Mouse (Mus musculus) hindbrain, embryonic 15.5 days (tissue): Measurements from ENCODE around the gene Sgms2. TPM values are rescaled to one million over a fixed set of nuclear protein-coding genes. Genes with fewer than 3 reads are reported as not detected.
A peak's percentile ranks its signal among the peaks of the same experiment; 100 is the strongest.

ENCODE experiments used
- ATAC-seq: fragments of 200-750 bp; cut with Nextera tagmentation; 2 replicates; pipeline ENCODE4 v1.8.0; 2017; ENCODE audit warnings: low read depth, moderate number of reproducible peaks, moderate TSS enrichment; ENCODE audit not compliant: low FRiP score
- H3K27ac ChIP-seq: fragments of 300-500 bp; sonication (generic); replicated peaks from 2 replicates; pipeline ENCODE4 v1.5.1; 2015; ENCODE audit warnings: mild to moderate bottlenecking, inconsistent platforms
- H3K27me3 ChIP-seq: fragments of 300-500 bp; sonication (generic); 2 replicates; pipeline ENCODE4 v1.6.1; 2015; ENCODE audit warnings: control low read depth, inconsistent platforms
- H3K36me3 ChIP-seq: fragments of 300-500 bp; sonication (generic); 2 replicates; pipeline ENCODE4 v1.6.1; 2015; ENCODE audit warnings: control low read depth, inconsistent platforms
- H3K4me1 ChIP-seq: fragments of 300-500 bp; sonication (generic); replicated peaks from 2 replicates; pipeline ENCODE4 v1.6.1; 2015; ENCODE audit warnings: control low read depth, inconsistent platforms
- H3K4me2 ChIP-seq: fragments of 300-500 bp; sonication (generic); 2 replicates; pipeline ENCODE4 v1.6.1; 2015; ENCODE audit warnings: moderate library complexity, mild to moderate bottlenecking, inconsistent platforms
- H3K4me3 ChIP-seq: fragments of 300-500 bp; sonication (generic); 2 replicates; pipeline ENCODE4 v1.5.1; 2015; ENCODE audit warnings: mild to moderate bottlenecking, inconsistent platforms
- H3K9ac ChIP-seq: fragments of 300-500 bp; sonication (generic); 2 replicates; pipeline ENCODE4 v1.6.1; 2015; ENCODE audit warnings: inconsistent platforms
- H3K9me3 ChIP-seq: fragments of 300-500 bp; sonication (generic); 2 replicates; pipeline ENCODE4 v1.6.1; 2016; ENCODE audit warnings: control low read depth, inconsistent platforms
- WGBS: fragments of 180-500 bp; shearing (Covaris S2); methylation state at CpG from one replicate; pipeline ENCODE4 v1.1.7; 2015; 5-methylcytosine and 5-hydroxymethylcytosine counted together
- polyA plus RNA-seq: library from polyadenylated mRNA; unstranded; fragments of >200 nt; fragmentation: Nextera tagmentation; extraction: Ambion mirVana; gene quantifications from 2 replicates; pipeline ENCODE4 v1.2.1, GENCODE M21; 2015

The Sgms2 gene
- polyA plus RNA-seq, 1 experiment from 2014 or later = 2.4 TPM

GRCm38 (mm10) chr3:131501677-131502370 is 10.6 kb upstream of the Sgms2 start:
- no peak for ATAC-seq
- WGBS = 38% methylated on average over 10 of the region's 10 CpGs
- H3K4me2 ChIP-seq = no peak overlapping the region

DNA sequence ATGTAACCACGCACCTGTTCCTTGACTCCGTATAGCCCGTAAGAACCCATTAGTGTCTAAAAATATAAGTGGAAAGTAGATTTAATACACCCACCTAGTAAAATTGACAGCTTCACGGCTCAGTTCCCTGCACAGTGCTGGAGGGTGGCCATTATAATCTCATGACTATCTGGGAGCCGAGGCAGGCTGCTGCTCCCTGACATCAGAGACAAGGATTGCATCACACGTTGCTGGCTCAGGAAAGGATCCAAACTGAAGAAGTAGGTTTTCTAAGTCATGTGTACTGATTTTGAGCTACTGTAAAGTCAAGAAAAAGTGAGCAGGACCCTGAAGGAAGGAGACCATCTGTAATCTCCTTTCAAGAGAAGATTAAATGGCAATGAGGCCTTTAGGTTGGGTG is 8.4 kb upstream of the Sgms2 start:
- H3K27me3 ChIP-seq = no peaks in the 10 kb centered on the region
- no peak overlapping the region for H3K9ac ChIP-seq
- WGBS = 82% methylated on average over 6 of the region's 6 CpGs
- H3K4me1 ChIP-seq = no peaks in the 10 kb centered on the region
- H3K4me2 ChIP-seq = no peak overlapping the region
- H3K4me3 ChIP-seq = no peak overlapping the region
- no peak overlapping the region for H3K27ac ChIP-seq
- no peaks in the 10 kb centered on the region for H3K36me3 ChIP-seq
- H3K9me3 ChIP-seq = no peaks in the 10 kb centered on the region
- ATAC-seq = no peak

More at GRCm38 (mm10) chr3:131501677-131502370, 10.6 kb upstream of the Sgms2 start:
- Histone ChIP-seq H3K27ac (no peak overlapping the region), H3K4me1 (no peaks in the 10 kb centered on the region), H3K4me3 (no peak overlapping the region), H3K36me3 (no peaks in the 10 kb centered on the region), H3K9me3 (no peaks in the 10 kb centered on the region), H3K9ac (no peak overlapping the region), H3K27me3 (no peaks in the 10 kb centered on the region)

DNA sequence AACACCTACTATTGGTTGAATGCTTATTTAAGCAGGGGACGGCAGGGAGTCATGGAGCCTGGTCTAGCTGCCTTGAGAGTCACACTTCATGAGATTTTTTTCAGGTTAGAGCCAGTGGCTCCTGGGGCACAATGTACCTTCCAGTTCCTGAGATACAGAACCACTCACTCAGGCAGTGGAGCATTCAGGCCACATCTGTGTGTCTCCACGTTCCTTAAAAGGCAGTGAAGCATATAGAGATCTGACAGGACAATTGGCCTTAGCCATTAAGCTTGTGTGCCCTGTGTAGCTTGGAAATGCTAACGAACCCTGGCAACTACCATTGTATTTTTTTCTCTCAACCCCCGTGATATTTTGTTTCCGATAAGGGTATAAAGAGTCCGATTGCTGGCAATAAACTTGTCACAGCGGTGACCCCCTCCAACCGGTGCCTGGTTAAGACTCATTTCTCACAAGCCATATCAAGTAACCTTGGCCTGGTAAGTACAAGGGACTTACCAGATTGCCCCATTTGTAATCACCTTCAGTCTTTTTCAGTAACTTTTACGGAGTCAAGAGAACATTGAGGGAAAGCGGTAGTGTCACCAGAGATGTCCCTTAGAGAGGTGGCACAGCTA is 5.4 kb upstream of the Sgms2 start:
- H3K9ac ChIP-seq = no peak overlapping the region
- H3K27ac ChIP-seq = no peak overlapping the region
- H3K9me3 ChIP-seq = no peaks in the 10 kb centered on the region
- H3K4me2 ChIP-seq = no peak overlapping the region
- no peaks in the 10 kb centered on the region for H3K4me1 ChIP-seq
- no peak overlapping the region for H3K4me3 ChIP-seq
- H3K27me3 ChIP-seq = peaks cover 18% of the 10 kb centered on the region
- ATAC-seq = no peak
- WGBS = 45% methylated on average over 10 of the region's 10 CpGs
- no peaks in the 10 kb centered on the region for H3K36me3 ChIP-seq

GRCm38 (mm10) chr3:131495076-131495475 is 3.9 kb upstream of the Sgms2 start:
- H3K27me3 ChIP-seq = peaks cover 22% of the 10 kb centered on the region
- ATAC-seq = no peak

DNA sequence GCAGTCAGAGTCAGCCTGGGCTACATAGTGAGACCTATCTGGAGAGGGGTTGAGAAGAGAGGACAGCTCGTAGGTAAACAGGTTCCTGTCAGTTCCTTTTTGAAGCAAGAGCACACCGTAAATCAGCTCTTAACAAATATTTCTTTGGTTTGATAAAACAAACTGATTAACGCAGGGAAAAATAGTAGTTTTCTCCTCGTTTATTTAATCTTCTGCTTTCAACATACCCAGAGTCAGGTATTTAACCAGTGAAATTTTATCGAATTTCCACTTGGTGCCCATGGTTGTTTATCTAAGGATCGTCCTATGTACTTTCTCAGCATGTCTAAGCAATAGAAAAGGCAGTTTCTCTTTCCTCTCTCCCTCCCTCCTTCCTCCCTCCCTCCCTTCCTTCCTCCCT is 2.0 kb upstream of the Sgms2 start:
- Histone ChIP-seq H3K4me3 (no peak overlapping the region), H3K4me2 (no peak overlapping the region), H3K9ac (no peak overlapping the region), H3K27ac (no peak overlapping the region), H3K4me1 (peaks cover 14% of the 10 kb centered on the region), H3K27me3 (peaks cover 36% of the 10 kb centered on the region), H3K36me3 (no peaks in the 10 kb centered on the region), H3K9me3 (no peaks in the 10 kb centered on the region)
- ATAC-seq = no peak
- 74% methylated on average over 6 of the region's 6 CpGs for WGBS

More at GRCm38 (mm10) chr3:131495076-131495475, 3.9 kb upstream of the Sgms2 start:
- H3K4me1 ChIP-seq = peaks cover 8% of the 10 kb centered on the region
- WGBS = 89% methylated on average over 1 of the region's 1 CpGs
- no peak overlapping the region for H3K4me3 ChIP-seq
- no peak overlapping the region for H3K9ac ChIP-seq
- no peaks in the 10 kb centered on the region for H3K36me3 ChIP-seq
- H3K4me2 ChIP-seq = no peak overlapping the region
- H3K9me3 ChIP-seq = no peaks in the 10 kb centered on the region
- H3K27ac ChIP-seq = no peak overlapping the region

- Histone ChIP-seq H3K4me1 (peaks cover 14% of the 10 kb centered on the region), H3K4me2 (no peak overlapping the region), H3K9ac (no peak overlapping the region), H3K4me3 (no peak overlapping the region), H3K27me3 (peaks cover 47% of the 10 kb centered on the region), H3K27ac (no peak overlapping the region), H3K36me3 (no peaks in the 10 kb centered on the region), H3K9me3 (no peaks in the 10 kb centered on the region)
- 94% methylated on average over 7 of the region's 7 CpGs for WGBS
- ATAC-seq = no peak
These were observed 769 bp upstream of the Sgms2 start for GRCm38 (mm10) chr3:131491980-131492379.

- peaks cover 14% of the 10 kb centered on the region for H3K4me1 ChIP-seq
- peak overlapping the region; percentile 60 for H3K9ac ChIP-seq
- H3K27ac ChIP-seq = peak overlapping the region; percentile 17
- H3K27me3 ChIP-seq = peaks cover 47% of the 10 kb centered on the region
- H3K9me3 ChIP-seq = no peaks in the 10 kb centered on the region
- 0% methylated on average over 54 of the region's 78 CpGs for WGBS
- H3K4me3 ChIP-seq = peak overlapping the region; percentile 68
- no peaks in the 10 kb centered on the region for H3K36me3 ChIP-seq
- H3K4me2 ChIP-seq = peak overlapping the region; percentile 91
- peak; percentile 90 for ATAC-seq
These were observed 885 bp downstream of the Sgms2 start for GRCm38 (mm10) chr3:131490143-131490908.

GRCm38 (mm10) chr3:131489657-131490142 is 1.5 kb downstream of the Sgms2 start:
- 1% methylated on average over 35 of the region's 36 CpGs for WGBS
- H3K4me1 ChIP-seq = peaks cover 14% of the 10 kb centered on the region
- peak; percentile 83 for ATAC-seq
- peak overlapping the region; percentile 60 for H3K9ac ChIP-seq
- H3K4me2 ChIP-seq = peak overlapping the region; percentile 91
- H3K36me3 ChIP-seq = no peaks in the 10 kb centered on the region
- H3K27ac ChIP-seq = peak overlapping the region; percentile 17
- H3K27me3 ChIP-seq = peaks cover 47% of the 10 kb centered on the region
- peak overlapping the region; percentile 68 for H3K4me3 ChIP-seq
- H3K9me3 ChIP-seq = no peaks in the 10 kb centered on the region

DNA sequence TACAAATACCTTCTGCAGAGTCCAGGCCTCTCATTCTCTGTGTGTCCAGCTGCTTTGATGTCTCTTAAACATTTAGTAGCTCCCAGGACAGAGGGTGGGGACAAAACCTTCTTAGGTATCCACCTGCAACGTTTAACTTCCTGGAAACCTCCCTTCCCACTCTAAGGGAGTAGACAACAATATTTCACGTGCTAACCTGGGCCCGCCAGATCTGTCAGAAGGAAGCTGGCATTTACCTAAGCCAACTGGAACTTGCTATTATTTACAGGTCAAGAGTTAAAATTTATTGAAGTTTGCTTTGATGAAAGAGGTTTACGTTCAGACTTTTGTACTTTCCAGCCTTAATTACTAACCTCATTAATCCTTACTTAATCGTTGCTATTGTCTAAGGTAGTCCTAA is 2.2 kb downstream of the Sgms2 start:
- Histone ChIP-seq H3K4me3 (no peak overlapping the region), H3K36me3 (no peaks in the 10 kb centered on the region), H3K27me3 (peaks cover 45% of the 10 kb centered on the region), H3K4me2 (peak overlapping the region; percentile 91), H3K9ac (no peak overlapping the region), H3K9me3 (no peaks in the 10 kb centered on the region), H3K4me1 (peaks cover 14% of the 10 kb centered on the region), H3K27ac (no peak overlapping the region)
- no peak for ATAC-seq
- 34% methylated on average over 5 of the region's 5 CpGs for WGBS

DNA sequence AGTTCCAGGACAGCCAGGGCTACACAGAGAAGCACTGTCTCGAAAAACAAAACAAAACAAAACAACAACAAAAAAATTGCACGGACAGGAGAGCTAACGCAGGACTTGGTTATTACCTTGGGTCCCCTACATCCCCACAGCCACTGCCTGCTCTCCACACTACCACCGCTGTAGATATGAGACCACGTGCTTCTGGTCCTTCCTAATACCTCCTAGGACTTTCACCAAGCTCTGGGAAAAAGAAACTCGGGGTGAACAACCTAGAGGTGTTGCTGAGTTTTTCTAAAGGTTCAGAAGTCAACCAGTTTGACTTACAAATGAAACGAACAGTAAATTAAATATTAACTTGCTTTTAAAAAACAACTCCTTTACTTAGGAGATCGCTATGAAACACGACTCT is 2.8 kb downstream of the Sgms2 start:
- ATAC-seq = no peak
- Histone ChIP-seq H3K9ac (no peak overlapping the region), H3K4me2 (no peak overlapping the region), H3K27ac (no peak overlapping the region), H3K4me3 (no peak overlapping the region), H3K36me3 (no peaks in the 10 kb centered on the region), H3K9me3 (no peaks in the 10 kb centered on the region), H3K27me3 (peaks cover 43% of the 10 kb centered on the region), H3K4me1 (peaks cover 14% of the 10 kb centered on the region)
- WGBS = 70% methylated on average over 9 of the region's 9 CpGs

GRCm38 (mm10) chr3:131485388-131485787 is 5.8 kb downstream of the Sgms2 start:
- Histone ChIP-seq H3K36me3 (no peaks in the 10 kb centered on the region), H3K27me3 (peaks cover 24% of the 10 kb centered on the region), H3K4me3 (no peak overlapping the region), H3K4me2 (no peak overlapping the region), H3K4me1 (peaks cover 6% of the 10 kb centered on the region), H3K9ac (no peak overlapping the region), H3K27ac (no peak overlapping the region), H3K9me3 (no peaks in the 10 kb centered on the region)
- WGBS = 73% methylated on average over 5 of the region's 5 CpGs
- no peak for ATAC-seq

GRCm38 (mm10) chr3:131483650-131484049 is 7.6 kb downstream of the Sgms2 start:
- no peak for ATAC-seq
- H3K27ac ChIP-seq = no peak overlapping the region
- H3K4me3 ChIP-seq = no peak overlapping the region
- H3K9ac ChIP-seq = no peak overlapping the region
- 73% methylated on average over 7 of the region's 7 CpGs for WGBS
- H3K27me3 ChIP-seq = peaks cover 14% of the 10 kb centered on the region; the same call in 1 of the 2 replicates
- no peaks in the 10 kb centered on the region for H3K9me3 ChIP-seq
- no peak overlapping the region for H3K4me2 ChIP-seq
- no peaks in the 10 kb centered on the region for H3K36me3 ChIP-seq
- H3K4me1 ChIP-seq = no peaks in the 10 kb centered on the region
